Mouse (Mus musculus) heart, adult 18-20 months (tissue): Measurements from ENCODE around the gene Gramd1a. TPM values are rescaled to one million over a fixed set of nuclear protein-coding genes. Genes with fewer than 3 reads are reported as not detected.

Source experiments
- DNase-seq, 2 experiments: peaks; one replicate each; pipeline ENCODE4 v3.0.0; 2021 to 2022; ENCODE audit warnings: mixed read lengths in 1 of 2
- total RNA-seq, 2 experiments: library from RNA; stranded (reverse); gene quantifications; 2 replicates each; pipeline ENCODE4 v1.2.3; 2021

Gene Gramd1a
- total RNA-seq, 2 experiments from 2014 or later, result 26.6 to 34.5 TPM

GRCm38 (mm10) chr7:31096892-31097564 is 58.7 kb downstream of the Gramd1a start:
- DNase-seq, result no peak

- no peak for DNase-seq
Observed at GRCm38 (mm10) chr7:31094774-31095501, 60.8 kb downstream of the Gramd1a start.

GRCm38 (mm10) chr7:31089721-31090120 is 66.0 kb downstream of the Gramd1a start:
- DNase-seq, result no peak

GRCm38 (mm10) chr7:31088206-31088605 is 67.5 kb downstream of the Gramd1a start:
- peak in 1 of 2 experiments; percentile 35 for DNase-seq

- no peak for DNase-seq
Observed at GRCm38 (mm10) chr7:31087262-31087661, 68.4 kb downstream of the Gramd1a start.

GRCm38 (mm10) chr7:31086175-31086755 is 69.4 kb downstream of the Gramd1a start:
- no peak for DNase-seq

- peak; percentile 84 for DNase-seq
Observed at GRCm38 (mm10) chr7:31085171-31085570, 70.5 kb downstream of the Gramd1a start.

GRCm38 (mm10) chr7:31084140-31084539 is 71.6 kb downstream of the Gramd1a start:
- no peak for DNase-seq

GRCm38 (mm10) chr7:31082831-31083588 is 72.7 kb downstream of the Gramd1a start:
- DNase-seq, result peak; percentile 87 to 91

- DNase-seq, result no peak
Observed at GRCm38 (mm10) chr7:31082106-31082505, 73.6 kb downstream of the Gramd1a start.

- no peak for DNase-seq
Observed at GRCm38 (mm10) chr7:31081106-31081505, 74.6 kb downstream of the Gramd1a start.

GRCm38 (mm10) chr7:31080611-31081010 is 75.1 kb downstream of the Gramd1a start:
- DNase-seq, result no peak

Other genes starting within 250 kb of the Gramd1a start
- gene Mag, start 241.0 kb downstream of the Gramd1a start, total RNA-seq, result under 1 TPM in 1 of 2 experiments, not detected in 1; 0.15 TPM
- gene Hamp2, start 231.2 kb downstream of the Gramd1a start, total RNA-seq, result 1 to 10 TPM; 5.6 to 7.0 TPM
- 10 to 100 TPM; 12.3 to 17.5 TPM for gene Hamp, start 211.9 kb downstream of the Gramd1a start, total RNA-seq
- 100 to 1,000 TPM in 1 of 2 experiments, 10 to 100 TPM in 1; 99.4 to 112 TPM for gene Usf2, start 199.1 kb downstream of the Gramd1a start, total RNA-seq
- gene Lsr, start 182.4 kb downstream of the Gramd1a start, total RNA-seq, result 1 to 10 TPM; 4.2 to 5.2 TPM
- not detected for gene Fam187b, start 182.1 kb downstream of the Gramd1a start, total RNA-seq
- gene Fxyd5, start 113.4 kb downstream of the Gramd1a start, total RNA-seq, result 10 to 100 TPM; 21.7 to 31.7 TPM
- under 1 TPM; 0.40 to 0.59 TPM for gene Fxyd7, start 104.4 kb downstream of the Gramd1a start, total RNA-seq
- 100 to 1,000 TPM; 861 to 937 TPM for gene Fxyd1, start 98.7 kb downstream of the Gramd1a start, total RNA-seq
- 1 to 10 TPM; 2.1 to 4.1 TPM for gene Lgi4, start 96.6 kb downstream of the Gramd1a start, total RNA-seq
- 1 to 10 TPM in 1 of 2 experiments, under 1 TPM in 1; 0.87 to 2.5 TPM for gene Fxyd3, start 79.2 kb downstream of the Gramd1a start, total RNA-seq
- 1 to 10 TPM; 2.2 to 2.4 TPM for gene Hpn, start 40.6 kb downstream of the Gramd1a start, total RNA-seq
- gene Scn1b, start 28.9 kb downstream of the Gramd1a start, total RNA-seq, result 10 to 100 TPM; 39.2 to 40.1 TPM
- gene Scgb2b2, start 134.6 kb upstream of the Gramd1a start, total RNA-seq, result not detected
- not detected for gene Scgb1b2, start 135.9 kb upstream of the Gramd1a start, total RNA-seq
- gene Scgb2b3, start 206.2 kb upstream of the Gramd1a start, total RNA-seq, result not detected
- not detected for gene Scgb1b3, start 219.7 kb upstream of the Gramd1a start, total RNA-seq